Comparison of ENCODE assay signal across 1 mouse cellular context in genomic region chr10:67111044-67111798, GRCm38 (mm10).
TF ChIP-seq lines count a peak whose summit lies in the region.

No protein-coding gene starts in this region.

TF ChIP-seq in CH12.LX, 34 proteins besides CTCF, POLR2A, EP300 and RAD21:
- TF ChIP-seq ZKSCAN1 (IDR thresholded peaks at IDR 0.05; ENCODE audit: borderline replicate concordance, low read depth, low read length) (no peak), E2F4 (IDR thresholded peaks at IDR 0.05; ENCODE audit: insufficient replicate concordance, low read depth, low read length) (no peak), MAX (IDR thresholded peaks at IDR 0.05; ENCODE audit: low read length) (no peak), HCFC1 (IDR thresholded peaks at IDR 0.05; ENCODE audit: low read depth, low read length) (no peak), BHLHE40 (IDR thresholded peaks at IDR 0.05; ENCODE audit: low read depth, low read length) (no peak), MAZ (IDR thresholded peaks at IDR 0.05; ENCODE audit: low read depth, low read length) (no peak), SMC3 (IDR thresholded peaks at IDR 0.05; ENCODE audit: low read depth, low read length) (no peak), PAX5 (IDR thresholded peaks at IDR 0.05; ENCODE audit: low read length) (no peak), CHD1 (IDR thresholded peaks at IDR 0.05; ENCODE audit: low read depth, low read length) (no peak), ELF1 (IDR thresholded peaks at IDR 0.05; ENCODE audit: low read depth, low read length) (no peak), RCOR1 (conservative IDR thresholded peaks at IDR 0.05; ENCODE audit: low read depth, low read length) (no peak), MYC (IDR thresholded peaks at IDR 0.05; ENCODE audit: low read depth, low read length) (no peak)
